Mouse (Mus musculus) lung, postnatal 25 days (tissue): ENCODE measurements around the gene Chd9.

ENCODE experiments used
- DNase-seq: peaks from one replicate; pipeline ENCODE4 v3.0.0; 2022; ENCODE audit warnings: low spot score

Gene Chd9

DNA sequence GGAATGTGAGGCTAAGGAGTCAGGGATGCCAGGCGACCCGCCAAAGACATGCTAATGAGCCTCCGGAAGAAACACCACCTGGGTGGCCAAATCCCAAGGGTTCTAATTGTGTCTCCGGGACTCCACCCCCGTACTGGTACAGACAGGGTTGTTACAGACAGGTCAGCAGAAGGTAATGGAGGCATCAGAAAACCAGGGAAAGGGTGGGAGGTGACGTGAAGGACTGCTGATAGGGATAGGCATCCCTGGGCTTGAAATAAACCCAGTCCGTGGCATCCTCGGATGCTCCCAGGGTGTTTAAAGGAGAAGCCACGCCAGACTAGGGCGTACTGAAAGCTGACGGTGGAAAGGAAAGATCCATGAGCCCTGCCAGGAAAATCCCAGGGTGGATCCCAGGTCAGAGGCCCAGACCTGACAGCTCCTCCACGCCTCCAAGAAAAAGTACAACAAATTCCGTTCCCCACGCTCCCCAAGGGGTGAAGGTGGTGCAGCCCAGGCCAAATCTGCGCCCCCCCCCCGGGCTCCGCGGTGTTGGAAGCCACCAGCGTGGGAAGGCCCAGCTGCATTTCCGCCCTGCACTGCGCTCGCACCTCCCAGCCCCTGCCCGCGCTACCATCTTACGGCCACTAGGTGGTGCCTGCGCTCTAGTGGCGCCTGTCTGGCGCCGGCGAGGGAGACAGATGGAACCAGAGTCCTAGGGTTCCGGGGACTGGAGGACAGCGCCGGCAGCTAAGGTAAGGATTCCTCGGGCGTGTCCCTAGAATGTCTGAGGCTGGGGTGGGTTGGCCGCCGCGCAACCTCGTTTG lies at the start of gene Chd9:
Gene Chd9, plus strand, starts transcription at position 172 of the 806 bp plus-strand sequence.
- peak; percentile 95 for DNase-seq

DNA sequence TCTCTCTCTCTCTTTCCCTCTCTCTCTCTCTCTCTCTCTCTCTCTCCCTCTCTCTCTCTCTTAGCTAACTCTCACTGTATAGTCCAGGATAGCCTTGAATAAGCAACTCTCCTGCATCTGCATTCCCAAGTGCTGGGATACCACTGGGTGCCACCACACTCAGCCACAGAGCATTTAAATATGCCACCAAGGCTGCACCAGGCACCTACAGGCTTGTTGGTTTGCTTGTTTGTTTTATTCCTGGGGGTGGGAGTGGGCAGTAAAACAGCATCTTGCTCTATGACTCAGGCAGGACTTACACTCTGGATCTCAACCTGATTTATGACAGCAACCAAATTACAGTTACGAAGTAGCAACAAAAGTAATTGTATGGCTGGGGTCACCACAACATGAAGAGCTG lies 36.5 kb upstream of the Chd9 start:
- DNase-seq = no peak

DNA sequence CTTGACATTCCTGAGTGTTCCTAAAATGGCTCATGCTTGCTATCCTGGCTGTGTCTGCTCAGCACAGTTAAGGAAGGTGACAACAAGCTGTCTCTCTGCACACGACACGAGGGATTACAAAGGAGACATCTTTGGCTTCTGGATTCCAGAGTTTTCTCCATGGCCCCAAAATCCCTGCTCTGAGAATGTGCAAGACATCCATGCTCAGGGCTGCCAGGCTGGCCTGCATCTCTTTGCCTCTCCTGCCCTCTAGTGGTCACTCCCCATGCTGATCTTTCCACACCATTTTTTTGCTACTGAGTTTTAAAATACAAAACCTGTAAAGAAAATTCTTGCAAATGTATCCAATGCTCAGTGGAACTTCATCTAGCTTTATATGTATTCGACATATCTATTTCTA lies 34.4 kb upstream of the Chd9 start:
- DNase-seq = peak; percentile 66

DNA sequence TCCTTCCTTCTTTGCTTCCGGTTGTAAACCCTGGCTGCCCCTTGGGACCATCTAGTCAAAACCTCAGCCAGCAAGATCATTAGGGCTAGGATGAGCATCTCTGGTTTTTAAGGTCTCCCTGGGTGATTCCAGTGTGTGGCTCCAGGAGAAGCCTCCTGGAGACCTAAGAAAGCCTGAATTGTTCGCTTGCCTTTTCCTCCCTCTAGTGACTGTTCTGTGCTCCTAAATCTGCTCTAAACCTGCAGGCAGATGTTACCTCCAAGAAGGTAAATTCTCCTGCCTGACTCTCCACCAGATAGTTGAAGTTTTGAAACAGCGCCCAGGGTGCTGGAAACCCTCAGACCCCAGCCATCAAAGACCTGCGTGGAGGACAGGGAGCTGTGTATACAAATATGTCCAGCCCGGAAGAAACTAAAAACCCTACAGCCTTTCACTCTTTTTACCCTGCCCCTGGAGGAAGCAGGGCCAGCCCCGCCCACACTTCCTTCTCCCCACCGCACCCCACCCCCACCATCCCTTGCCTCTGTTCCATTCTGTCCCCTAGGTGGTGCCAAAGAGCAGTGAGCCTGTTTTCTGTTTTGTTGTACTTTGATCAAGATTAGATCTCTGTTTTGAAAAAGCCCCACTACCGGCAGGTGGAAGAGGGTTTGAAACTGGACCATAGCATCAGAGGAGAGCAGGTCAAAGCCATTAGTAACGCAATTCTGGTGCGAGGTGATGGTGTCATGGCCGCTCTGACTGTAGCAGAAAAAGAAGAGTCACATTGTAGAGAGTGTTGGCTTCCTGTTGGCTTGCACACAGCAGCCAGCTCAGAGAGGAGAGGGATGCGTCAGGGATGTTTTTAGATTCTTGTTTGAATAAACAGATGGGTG lies 32.9 kb upstream of the Chd9 start:
- DNase-seq = peak; percentile 78

DNA sequence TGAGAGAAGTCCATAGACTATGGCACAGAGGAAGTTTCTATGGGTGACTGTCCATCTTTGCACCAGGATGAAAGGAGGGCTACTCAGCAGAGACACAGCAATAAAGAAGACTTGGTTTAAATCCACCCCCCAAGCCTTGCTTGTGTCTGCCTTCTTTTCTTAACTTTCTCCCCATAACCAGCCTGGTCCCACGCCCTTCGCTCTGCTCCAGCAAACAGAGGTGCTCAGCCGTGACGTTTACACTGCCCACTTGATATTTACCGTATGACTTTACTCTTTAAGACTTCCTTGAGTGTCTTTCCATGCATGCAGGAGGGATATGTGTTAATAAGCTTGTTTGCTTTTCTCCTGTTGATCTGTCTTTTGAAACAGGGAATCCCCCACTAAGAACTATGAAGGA lies 28.7 kb upstream of the Chd9 start:
- no peak for DNase-seq

DNA sequence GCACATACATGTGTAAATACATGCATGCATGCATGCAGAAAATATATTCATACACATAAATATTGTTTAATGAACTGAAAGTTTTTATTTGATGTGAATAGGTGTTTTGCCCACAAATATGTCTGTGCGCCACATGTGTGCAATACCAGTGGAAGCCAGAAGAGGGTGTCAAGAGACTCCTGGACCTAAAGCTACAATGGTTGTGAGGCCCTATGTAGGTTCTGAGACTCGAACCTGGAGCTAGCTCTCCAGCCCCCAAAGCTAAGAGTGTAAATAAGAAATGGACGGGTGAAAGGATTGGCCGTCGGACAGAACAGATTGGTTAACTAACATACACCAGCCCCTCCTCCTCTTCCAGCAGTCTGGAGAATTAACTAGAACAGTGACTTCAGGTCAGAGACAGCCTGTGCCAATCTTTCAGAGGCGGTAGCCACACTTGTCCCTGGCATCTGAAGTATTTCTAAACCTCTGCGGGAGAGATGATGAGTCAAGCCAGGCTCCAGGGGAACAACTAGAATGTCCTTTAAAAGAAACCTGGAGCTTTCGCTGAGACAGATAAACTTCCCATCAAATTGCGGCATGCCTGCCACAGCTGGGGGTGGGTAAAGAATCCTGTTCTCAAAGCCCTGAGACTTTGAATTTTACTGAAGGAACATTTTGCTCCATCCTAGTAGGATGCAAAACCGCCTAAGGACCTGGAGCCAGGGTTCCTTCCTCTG lies 14.4 kb upstream of the Chd9 start:
- DNase-seq = no peak

DNA sequence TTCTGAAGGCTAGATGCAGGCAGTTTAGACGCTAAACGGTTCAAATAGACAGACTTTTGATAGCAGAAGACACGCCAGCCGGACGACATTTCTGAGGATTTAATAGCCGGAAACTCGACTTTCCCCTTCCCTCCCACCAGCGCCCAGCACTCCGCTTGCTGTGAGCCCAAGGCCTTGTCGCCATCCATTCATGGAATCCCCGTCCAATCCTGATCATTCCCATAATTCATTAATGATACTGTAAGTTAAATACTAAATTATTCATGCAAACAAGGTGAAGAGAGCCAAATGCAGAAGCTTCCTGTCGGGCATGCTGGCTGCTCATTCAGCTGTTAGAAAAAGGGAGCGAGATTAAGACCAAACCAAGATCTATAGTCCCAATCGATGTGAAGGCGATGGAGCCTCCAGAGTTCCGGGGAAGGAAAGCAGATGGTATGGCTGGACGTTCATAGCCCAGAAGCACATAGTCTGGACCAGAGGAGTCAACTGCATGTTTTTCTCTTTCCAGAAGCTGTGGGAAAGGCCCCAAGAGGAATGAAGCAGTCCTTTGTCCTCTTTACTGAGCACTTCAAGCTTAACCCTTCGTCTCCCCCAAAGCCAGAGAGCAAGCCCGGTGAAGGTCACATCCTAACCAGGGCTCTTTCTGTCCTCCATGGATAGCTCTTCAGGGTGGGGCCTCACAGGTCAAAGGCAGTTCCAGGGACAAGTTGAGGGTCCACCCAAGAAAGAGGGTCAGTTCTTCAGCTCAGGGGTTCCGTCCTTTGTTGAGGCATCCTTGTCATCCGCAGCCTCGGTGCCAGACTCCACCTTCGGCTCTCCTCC lies 11.9 kb upstream of the Chd9 start:
- no peak for DNase-seq

DNA sequence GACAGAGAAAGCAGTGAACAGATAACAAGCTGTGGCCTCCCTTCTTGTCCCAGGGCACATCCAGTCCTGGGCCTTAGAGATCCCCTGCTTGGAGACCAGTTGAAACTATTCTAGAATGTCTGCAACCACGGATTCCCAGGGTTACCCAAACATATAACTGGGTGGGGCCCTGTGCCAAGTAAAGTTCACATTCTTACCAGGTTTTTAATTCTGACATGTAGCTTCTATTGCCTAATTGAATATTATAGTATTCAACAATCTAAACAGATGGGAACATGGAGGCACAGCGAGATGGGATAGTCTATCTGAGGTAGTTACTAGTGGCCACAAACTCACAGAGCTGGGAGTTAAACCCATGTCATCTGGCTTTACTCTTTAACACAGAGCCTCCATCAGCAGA lies 10.9 kb upstream of the Chd9 start, which contains the start of gene Gm19935:
Gene Gm19935, minus strand, starts transcription at position 101 of the 400 bp plus-strand sequence.
- no peak for DNase-seq

DNA sequence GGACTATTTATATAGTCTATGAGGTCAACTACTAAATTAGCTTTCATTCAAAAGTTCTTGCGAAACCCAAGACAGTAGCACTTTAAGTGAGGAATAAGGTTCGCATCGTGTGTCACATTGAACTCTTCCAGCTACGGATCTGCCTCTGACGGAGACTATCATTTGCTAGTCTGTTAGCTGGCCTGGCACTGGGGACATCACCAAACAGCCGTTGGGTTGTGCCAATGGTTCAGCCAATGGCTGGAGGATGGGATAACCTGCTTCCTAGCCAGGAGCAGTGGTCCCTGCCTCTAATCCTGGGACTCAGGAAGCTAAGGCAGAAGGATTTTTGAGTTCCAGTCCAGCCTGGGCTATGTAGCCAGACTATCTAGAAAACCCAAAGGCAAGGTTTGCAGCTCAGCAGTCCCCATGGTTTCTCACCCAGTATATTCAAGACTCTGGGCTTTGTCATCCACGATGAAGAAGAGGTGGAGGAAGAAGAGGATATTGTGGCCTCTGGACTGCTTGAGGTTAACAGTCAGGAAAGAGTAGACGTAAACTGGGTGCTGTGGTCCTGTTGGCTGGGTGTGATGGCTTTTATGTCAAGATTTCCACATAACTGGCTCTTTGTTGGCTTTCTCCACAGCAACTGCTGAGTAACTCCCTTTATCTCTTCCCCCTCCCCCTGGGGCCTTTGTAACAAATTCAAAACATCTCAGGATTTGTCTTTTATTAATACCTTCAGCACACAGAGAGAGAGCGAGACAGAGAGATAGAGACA lies 8.4 kb upstream of the Chd9 start:
- DNase-seq = no peak

DNA sequence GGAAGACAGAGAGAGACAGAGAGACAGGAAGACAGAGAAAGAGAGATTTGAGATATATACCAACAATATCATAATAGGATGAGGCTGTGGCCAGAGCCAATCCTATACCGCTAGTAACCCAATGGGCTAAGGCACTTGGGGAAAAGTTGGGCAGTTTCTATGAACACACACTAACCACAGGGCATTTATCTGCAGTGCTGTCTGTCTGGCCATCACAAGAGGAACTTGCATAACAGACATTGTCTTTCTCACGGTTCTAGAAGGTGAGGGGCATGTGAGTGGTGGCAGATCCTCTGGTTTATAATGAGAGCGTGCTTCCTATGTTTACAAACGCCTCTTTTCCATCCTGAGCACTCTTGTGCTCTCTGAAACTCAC lies 7.8 kb upstream of the Chd9 start:
- no peak for DNase-seq

DNA sequence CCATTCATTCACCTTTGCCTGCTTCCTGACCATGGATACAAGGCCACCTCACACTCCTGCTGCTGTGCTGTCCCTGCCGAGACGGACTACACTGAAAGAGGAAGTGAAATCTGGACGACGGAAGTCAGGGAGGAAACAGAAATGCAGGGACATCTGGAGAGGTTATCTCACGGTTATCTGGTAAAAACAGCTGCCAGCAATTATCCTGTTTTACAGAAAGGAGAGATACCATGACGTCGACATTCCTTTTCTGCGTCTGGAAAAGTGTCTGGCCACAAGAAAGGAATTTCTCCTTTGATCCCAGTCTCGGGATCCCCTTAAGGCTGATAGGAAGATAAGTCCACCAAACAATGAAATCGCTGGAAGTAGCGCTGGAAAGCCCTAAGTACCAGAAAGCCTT lies 5.7 kb upstream of the Chd9 start:
- DNase-seq = no peak

DNA sequence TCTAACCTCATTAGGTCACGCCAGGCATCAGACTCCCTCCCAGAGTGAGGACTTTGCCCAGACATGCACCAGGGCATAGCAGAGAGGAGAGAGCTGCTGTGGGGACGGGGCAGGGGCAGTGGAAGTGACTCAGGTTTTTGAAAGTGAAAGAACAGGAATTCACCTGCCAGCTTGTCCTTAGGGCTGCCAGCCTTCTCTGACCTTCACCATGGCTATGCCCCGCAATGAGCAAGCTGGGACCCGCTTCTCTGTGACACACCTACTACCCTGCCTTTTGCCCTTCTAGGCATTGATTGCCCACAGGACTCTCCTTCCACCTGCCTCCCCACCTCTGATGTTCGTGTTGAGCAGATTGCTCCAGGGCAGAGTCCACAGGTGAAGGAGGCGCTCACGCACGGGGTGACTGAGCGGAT lies 2.7 kb upstream of the Chd9 start:
- no peak for DNase-seq

DNA sequence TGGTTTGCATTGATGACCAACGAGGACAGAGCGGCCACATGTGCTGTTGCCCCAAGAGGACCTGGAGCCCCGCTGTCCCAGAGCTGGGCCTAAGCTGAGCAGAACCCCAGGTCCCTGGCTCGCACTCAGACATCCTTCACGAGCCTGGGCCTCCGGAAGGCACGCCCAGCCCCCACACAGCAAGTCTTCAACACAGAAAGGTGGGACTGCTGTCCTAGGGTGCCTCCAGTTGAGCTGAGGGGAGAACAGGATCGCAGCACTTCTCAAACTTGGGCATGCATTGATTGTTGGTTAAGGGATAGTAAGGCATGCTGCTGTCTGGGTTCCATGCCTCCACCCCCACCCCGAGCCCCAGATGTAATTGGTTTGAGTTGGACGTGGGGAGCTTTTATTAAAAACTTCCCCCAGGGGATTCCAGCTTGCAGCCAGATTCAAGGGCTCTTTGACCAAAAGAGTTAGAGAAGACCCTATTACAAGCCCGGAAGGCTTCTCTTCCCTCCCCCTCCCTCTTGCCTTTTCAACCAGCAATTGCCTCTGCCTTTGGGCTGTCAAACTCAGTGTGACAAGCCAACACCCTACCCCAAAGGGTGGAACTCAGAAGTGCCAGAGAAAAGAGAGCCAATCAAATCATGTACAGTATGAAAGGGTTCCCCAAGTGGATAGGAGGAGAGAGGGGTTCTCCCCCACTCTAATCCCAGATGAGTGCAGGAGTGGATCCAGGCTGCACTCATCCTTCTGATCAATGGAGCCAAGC lies 1.0 kb downstream of the Chd9 start:
- DNase-seq = no peak

DNA sequence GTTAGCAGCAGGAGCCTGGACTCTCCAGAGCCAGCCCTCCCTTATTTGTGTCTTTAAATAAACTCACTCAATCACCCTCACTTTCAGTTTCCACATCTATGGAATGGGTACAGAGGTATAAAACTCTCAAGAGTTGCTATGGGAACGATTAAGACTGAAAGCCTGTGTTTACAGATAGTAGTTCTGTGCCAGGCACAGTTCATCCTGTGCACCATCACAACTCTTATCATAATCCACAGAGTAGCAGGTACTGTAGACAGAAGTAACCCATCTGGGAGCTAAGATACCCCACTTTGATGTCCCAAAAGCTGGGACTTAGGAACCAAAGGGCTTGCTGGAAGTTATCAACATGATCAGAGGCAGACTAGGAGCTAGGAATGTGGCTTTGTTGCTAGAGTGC lies 1.7 kb downstream of the Chd9 start:
- DNase-seq = no peak

DNA sequence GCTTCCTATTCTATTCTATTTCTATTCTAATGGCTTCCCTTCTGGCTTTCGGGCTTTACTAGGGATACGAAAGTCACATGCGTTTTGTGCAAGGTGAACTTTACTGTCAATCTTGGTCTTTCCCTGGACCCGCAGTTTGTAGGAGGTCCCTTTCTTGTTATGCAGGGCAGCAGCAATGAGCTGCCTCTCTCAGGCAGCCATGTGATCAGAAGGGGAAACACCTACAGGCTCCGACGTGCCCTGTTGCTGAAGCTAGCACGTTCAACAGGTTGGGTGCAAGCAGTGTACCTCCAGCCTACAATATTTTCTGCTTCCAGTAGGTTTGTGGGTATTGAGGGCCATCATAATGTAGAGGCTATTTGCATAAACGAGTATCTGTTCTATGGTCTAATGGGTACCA lies 2.8 kb downstream of the Chd9 start:
- DNase-seq = no peak

DNA sequence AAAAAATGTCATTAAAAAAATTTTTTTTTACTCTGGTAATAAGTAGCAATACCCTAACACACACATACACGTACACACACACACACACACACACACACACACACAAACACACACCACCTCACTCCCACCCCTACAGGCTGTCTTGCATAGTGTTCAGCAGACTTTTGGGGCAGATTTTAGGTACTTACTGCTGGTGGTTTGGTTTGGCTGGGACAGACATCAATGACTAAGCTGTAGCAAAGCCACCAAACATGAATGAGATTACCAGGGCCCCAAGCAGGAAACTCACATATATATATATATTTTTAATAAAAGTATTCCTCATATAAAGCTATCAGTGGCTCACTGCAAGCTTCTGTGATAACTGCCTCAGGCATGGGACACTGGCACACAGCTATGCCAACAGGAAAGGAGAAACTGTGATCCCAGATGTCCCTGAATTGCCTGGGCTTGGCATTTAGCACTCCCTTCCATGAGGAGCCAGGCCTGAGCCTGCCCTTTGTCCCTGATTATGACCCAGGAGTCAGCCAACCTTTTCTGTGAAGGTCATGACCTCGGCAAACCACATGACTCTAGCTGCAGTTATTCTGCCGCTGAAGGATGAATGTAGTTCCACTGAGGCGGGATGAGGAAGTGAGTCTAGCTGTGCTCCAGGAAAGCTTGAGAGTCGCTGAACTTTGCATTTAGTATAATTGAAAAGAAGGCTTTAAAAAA lies 4.6 kb downstream of the Chd9 start:
- no peak for DNase-seq

DNA sequence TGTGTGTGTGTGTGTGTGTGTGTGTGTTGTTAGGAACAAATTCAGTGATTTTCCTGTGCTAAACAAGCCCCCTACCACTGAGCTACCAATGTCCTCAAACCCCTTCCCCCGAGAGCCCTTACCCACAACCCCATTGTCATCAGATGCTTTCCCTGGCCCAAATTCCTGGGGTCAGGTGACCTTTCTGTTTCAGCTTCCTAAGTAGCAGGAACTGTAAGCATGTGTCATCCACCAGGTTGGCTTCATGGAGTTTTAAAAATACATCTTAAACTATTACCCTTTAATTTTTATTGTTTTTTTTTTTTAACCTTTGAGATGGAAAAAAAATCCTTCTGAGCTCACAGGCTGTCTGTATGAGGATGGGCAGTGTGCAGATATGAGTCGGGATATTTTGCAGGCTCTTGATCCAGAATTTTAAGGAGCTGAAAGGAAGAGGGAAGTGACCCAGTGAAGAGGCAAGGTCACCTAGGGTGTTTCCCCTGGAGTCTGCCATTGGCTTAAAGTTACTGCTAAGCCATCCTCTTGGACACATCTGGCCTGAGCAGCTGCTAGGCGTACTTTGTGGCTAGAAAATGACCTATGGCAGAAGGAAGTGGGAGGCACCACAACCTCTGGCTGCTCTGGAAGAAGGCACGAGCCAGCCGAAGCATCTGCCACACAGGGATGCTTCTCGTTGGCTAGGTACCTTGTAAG lies 5.6 kb downstream of the Chd9 start:
- no peak for DNase-seq

DNA sequence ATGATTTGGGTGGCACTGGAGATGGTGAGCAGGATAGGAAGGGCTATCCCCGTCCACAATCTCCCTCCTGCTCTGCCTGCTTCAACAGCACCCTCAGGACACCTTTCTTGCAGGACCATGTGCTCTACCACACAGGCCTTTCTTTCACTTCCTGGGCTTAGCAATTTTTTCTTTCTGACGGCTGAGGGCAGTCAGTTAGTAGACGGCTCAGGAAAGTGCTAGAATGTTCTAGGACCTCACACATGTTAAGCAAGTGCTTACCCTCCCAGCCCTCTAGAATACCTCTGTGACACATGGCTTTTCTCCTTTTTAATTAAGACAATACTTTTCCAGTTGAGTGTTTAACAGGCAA lies 6.1 kb downstream of the Chd9 start:
- DNase-seq = no peak

DNA sequence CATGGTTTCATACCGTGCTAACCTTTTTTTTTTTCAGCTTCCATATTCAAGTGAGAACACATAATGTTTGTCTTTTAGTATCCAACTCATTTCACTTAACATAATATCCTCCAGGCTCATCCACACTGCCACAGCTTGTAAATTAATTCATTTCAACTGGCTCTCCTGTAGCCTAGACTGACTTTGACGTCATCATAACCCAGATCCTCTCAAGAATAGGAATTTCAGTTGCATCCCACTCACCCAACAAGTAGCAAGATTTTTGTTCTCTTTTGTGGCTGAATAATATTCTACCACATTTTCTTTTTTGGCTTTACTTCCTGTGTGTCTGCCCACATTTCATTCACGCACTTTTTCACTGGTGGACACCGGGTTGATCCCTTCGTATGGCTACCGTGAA lies 9.3 kb downstream of the Chd9 start:
- no peak for DNase-seq
